ENCODE assay signal across 8 mouse cellular contexts in genomic region chr11:62576530-62577152, GRCm38 (mm10). TPM values are rescaled to one million over a fixed set of nuclear protein-coding genes. Genes with fewer than 3 reads are reported as not detected.
DNase-seq lines count a peak whose midpoint lies in the region; ATAC-seq and TF ChIP-seq lines count a peak whose summit lies in the region.

No protein-coding gene starts in this region.

- peaks cover 43% of the 10 kb centered on the region for H3K4me1 ChIP-seq in E14TG2a.4 (replicated peaks; ENCODE audit: low read depth, low read length)
- H3K4me1 ChIP-seq in forebrain, embryonic 15.5 days, result peaks cover 16% of the 10 kb centered on the region
- no peaks in the 10 kb centered on the region; the same call in none of the 2 replicates for H3K4me1 ChIP-seq in hindbrain, embryonic 16.5 days (ENCODE audit: control insufficient read depth, insufficient read depth, low read depth, low read length)
- peaks cover 14% of the 10 kb centered on the region; the same call in 1 of the 2 replicates for H3K4me1 ChIP-seq in neural tube, embryonic 13.5 days (replicated peaks)

- peak; percentile 85 for DNase-seq in A20 (ENCODE audit: low read depth, low spot score)
- DNase-seq in lung, adult 18-20 months, result peak; percentile 59 to 67
- DNase-seq in ovary, postnatal 10 days (ENCODE audit: low spot score), result no peak
- DNase-seq in embryo, embryonic 11 days, result no peak

- 67% methylated on average over 16 of the region's 16 CpGs for WGBS in forebrain, embryonic 15.5 days
- WGBS in hindbrain, embryonic 16.5 days, result 56% methylated on average over 16 of the region's 16 CpGs
- 70% methylated on average over 16 of the region's 16 CpGs for WGBS in neural tube, embryonic 13.5 days

- H3K27me3 ChIP-seq in E14TG2a.4 (ENCODE audit: insufficient read depth, low read length), result peaks cover 28% of the 10 kb centered on the region
- no peaks in the 10 kb centered on the region for H3K27me3 ChIP-seq in forebrain, embryonic 15.5 days
- no peaks in the 10 kb centered on the region for H3K27me3 ChIP-seq in hindbrain, embryonic 16.5 days (replicated peaks; ENCODE audit: control insufficient read depth, insufficient read depth, low read length)
- H3K27me3 ChIP-seq in neural tube, embryonic 13.5 days, result no peaks in the 10 kb centered on the region; the same call in 1 of the 2 replicates

- no peaks in the 10 kb centered on the region for H3K9me3 ChIP-seq in E14TG2a.4 (ENCODE audit: low read length)
- H3K9me3 ChIP-seq in forebrain, embryonic 15.5 days, result no peaks in the 10 kb centered on the region
- H3K9me3 ChIP-seq in hindbrain, embryonic 16.5 days (ENCODE audit: control insufficient read depth, low read length), result no peaks in the 10 kb centered on the region
- no peaks in the 10 kb centered on the region for H3K9me3 ChIP-seq in neural tube, embryonic 13.5 days

- H3K36me3 ChIP-seq in E14TG2a.4 (ENCODE audit: insufficient read depth, low read length), result no peaks in the 10 kb centered on the region
- no peaks in the 10 kb centered on the region for H3K36me3 ChIP-seq in forebrain, embryonic 15.5 days
- no peaks in the 10 kb centered on the region for H3K36me3 ChIP-seq in hindbrain, embryonic 16.5 days (ENCODE audit: control insufficient read depth, insufficient read depth, low read length)
- H3K36me3 ChIP-seq in neural tube, embryonic 13.5 days, result 0 out of 2 replicates have a peak, but pooled peaks cover 5% of the 10 kb centered on the region

- 0 out of 2 replicates have a peak, but pooled peaks have one; percentile 10 for ATAC-seq in forebrain, embryonic 15.5 days (replicated peaks)
- ATAC-seq in hindbrain, embryonic 16.5 days, result 0 out of 2 replicates have a peak, but pooled peaks have one; percentile 7
- ATAC-seq in neural tube, embryonic 13.5 days (ENCODE audit: low read depth), result no peak

- no peak for TF ChIP-seq CTCF in E14TG2a.4 (conservative IDR thresholded peaks at IDR 0.05; ENCODE audit: low read length)

- H3K9ac ChIP-seq in forebrain, embryonic 15.5 days (replicated peaks), result peak overlapping the region; percentile 74; the same call in 1 of the 2 replicates
- H3K9ac ChIP-seq in hindbrain, embryonic 16.5 days (ENCODE audit: low read depth, low read length), result peak overlapping the region; percentile 80
- H3K9ac ChIP-seq in neural tube, embryonic 13.5 days, result peak overlapping the region; percentile 77

- 0 out of 2 replicates have a peak overlapping the region, but pooled peaks have one; percentile 74 for H3K4me3 ChIP-seq in E14TG2a.4 (replicated peaks; ENCODE audit: low read length)
- peak overlapping the region; percentile 67 for H3K4me3 ChIP-seq in forebrain, embryonic 15.5 days
- peak overlapping the region; percentile 58 for H3K4me3 ChIP-seq in hindbrain, embryonic 16.5 days (ENCODE audit: low read length)
- peak overlapping the region; percentile 58 for H3K4me3 ChIP-seq in neural tube, embryonic 13.5 days

- H3K4me2 ChIP-seq in forebrain, embryonic 15.5 days (replicated peaks), result peak overlapping the region; percentile 99
- peak overlapping the region; percentile 94 for H3K4me2 ChIP-seq in hindbrain, embryonic 16.5 days (ENCODE audit: low read length)
- peak overlapping the region; percentile 97 for H3K4me2 ChIP-seq in neural tube, embryonic 13.5 days

- H3K27ac ChIP-seq in forebrain, embryonic 15.5 days (replicated peaks), result peak overlapping the region; percentile 46; the same call in 1 of the 2 replicates
- H3K27ac ChIP-seq in hindbrain, embryonic 16.5 days (ENCODE audit: low read depth, low read length), result peak overlapping the region; percentile 80
- H3K27ac ChIP-seq in neural tube, embryonic 13.5 days (replicated peaks), result peak overlapping the region; percentile 67

RNA-seq across cellular contexts. Expression of gene Trpv2, which starts 2.4 kb away (rescaled TPM):
- 17.1 and 19.8 TPM in 2 replicates for polyA plus RNA-seq in forebrain, embryonic 15.5 days (2015; fragmentation: Nextera tagmentation; extraction: Ambion mirVana)
- 35.3 and 36.6 TPM in 2 replicates for polyA plus RNA-seq in hindbrain, embryonic 16.5 days (2015; fragmentation: Nextera tagmentation; extraction: Ambion mirVana)
- polyA plus RNA-seq in neural tube, embryonic 13.5 days (2015; fragmentation: Nextera tagmentation; extraction: Ambion mirVana), result 23.1 and 25.0 TPM in 2 replicates

RNA-seq across cellular contexts. Expression of gene Ubb, which starts 25.7 kb away (rescaled TPM):
- polyA plus RNA-seq in forebrain, embryonic 15.5 days (2015; fragmentation: Nextera tagmentation; extraction: Ambion mirVana), result 4,659 and 4,677 TPM in 2 replicates
- 4,470 and 4,568 TPM in 2 replicates for polyA plus RNA-seq in hindbrain, embryonic 16.5 days (2015; fragmentation: Nextera tagmentation; extraction: Ambion mirVana)
- 4,310 and 4,558 TPM in 2 replicates for polyA plus RNA-seq in neural tube, embryonic 13.5 days (2015; fragmentation: Nextera tagmentation; extraction: Ambion mirVana)

RNA-seq across cellular contexts. Expression of gene Cenpv, which starts 37.6 kb away (rescaled TPM):
- polyA plus RNA-seq in forebrain, embryonic 15.5 days (2015; fragmentation: Nextera tagmentation; extraction: Ambion mirVana), result 94.2 and 99.8 TPM in 2 replicates
- 23.8 and 50.7 TPM in 2 replicates for polyA plus RNA-seq in hindbrain, embryonic 16.5 days (2015; fragmentation: Nextera tagmentation; extraction: Ambion mirVana)
- 52.2 and 62.6 TPM in 2 replicates for polyA plus RNA-seq in neural tube, embryonic 13.5 days (2015; fragmentation: Nextera tagmentation; extraction: Ambion mirVana)

Comparison
In these comparisons a context has a peak if more than half of its experiments do, and no peak if none do; other contexts are left out.
1. DNase-seq: peak in A20 (single experiment) and lung, adult 18-20 months (2 of 2); none in ovary, postnatal 10 days (single experiment) and embryo, embryonic 11 days (single experiment).
2. Peak in every context shown above with its lines, with median percentiles within 50 percentile points of each other: H3K4me3 ChIP-seq, H3K27ac ChIP-seq, H3K4me2 ChIP-seq and H3K9ac ChIP-seq.